Mouse (Mus musculus): ENCODE measurements around the gene Smarcad1.

DNA sequence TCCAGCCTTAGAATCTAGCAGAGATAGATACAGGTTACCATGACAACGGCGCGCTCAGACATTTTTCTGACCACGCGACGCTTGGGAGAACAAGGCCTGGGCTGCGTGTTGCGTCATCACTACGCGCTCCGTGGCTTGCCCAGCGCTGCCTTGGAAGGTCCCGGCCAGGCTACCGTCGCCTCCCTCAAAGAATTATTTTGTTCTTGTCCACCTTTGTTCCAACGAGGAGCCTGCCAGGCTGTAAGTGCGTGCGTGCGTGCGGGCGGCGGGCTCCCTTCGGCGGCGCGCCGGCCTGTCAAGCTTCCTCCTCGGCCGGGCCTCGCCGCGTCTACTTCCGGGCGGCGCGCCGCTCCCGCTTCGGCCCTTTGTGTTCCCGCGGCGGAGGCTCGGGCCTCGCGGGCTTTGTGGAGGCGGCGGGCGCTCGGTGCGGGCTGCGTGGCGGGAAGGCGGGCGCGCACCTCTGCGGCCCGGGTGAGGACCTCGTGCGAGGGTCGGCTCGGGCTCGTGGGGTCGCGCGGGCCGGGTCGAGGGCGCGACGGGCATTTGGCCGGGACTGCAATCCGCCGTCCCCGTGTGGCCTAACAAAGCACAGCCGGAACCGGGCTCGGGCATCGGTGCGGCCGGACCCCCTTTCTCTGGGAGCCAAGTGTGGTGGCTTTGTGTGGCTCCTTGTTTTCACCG is at the start of gene Smarcad1:
- TF ChIP-seq POLR2A (IDR thresholded peaks at IDR 0.05; ENCODE audit: low read depth, low read length) (no peak), CTCF (IDR thresholded peaks at IDR 0.05; ENCODE audit: extremely low read depth, insufficient read length, insufficient replicate concordance, low read depth, low read length) (no peak)

All from small intestine, adult 2 months (tissue).